In genomic region chr19:25344371-25344770, GRCm38 (mm10) we compare ENCODE assay signal across 15 mouse cellular contexts.
DNase-seq lines count a peak whose midpoint lies in the region; ATAC-seq and TF ChIP-seq lines count a peak whose summit lies in the region.
"Had no signal": no experiment of that assay in that cellular context is flagged by ENCODE, and none has a peak within 500 bp of the region (broad histone marks: within the 10 kb centered on the region; RNA-seq: fewer than 3 reads in every experiment).

No protein-coding gene starts in this region.

- H3K4me1 ChIP-seq in heart, embryonic 12.5 days (replicated peaks): peaks cover 51% of the 10 kb centered on the region
- peaks cover 4% of the 10 kb centered on the region; the same call in 1 of the 2 replicates for H3K4me1 ChIP-seq in lung, embryonic 14.5 days (ENCODE audit: insufficient read depth)
- H3K4me1 ChIP-seq: neural tube, embryonic 12.5 days had no signal

- H3K9ac ChIP-seq in heart, embryonic 12.5 days: 0 out of 2 replicates have a peak overlapping the region, but pooled peaks have one; percentile 44
- no peak overlapping the region for H3K9ac ChIP-seq in lung, embryonic 14.5 days
- H3K9ac ChIP-seq: forebrain, embryonic 15.5 days; liver, postnatal 0 days; neural tube, embryonic 12.5 days had no signal

- WGBS in heart, embryonic 12.5 days: 25% methylated on average over 6 of the region's 6 CpGs
- WGBS in lung, embryonic 14.5 days: 28% methylated on average over 6 of the region's 6 CpGs

- no peaks in the 10 kb centered on the region for H3K36me3 ChIP-seq in heart, embryonic 12.5 days
- no peaks in the 10 kb centered on the region for H3K36me3 ChIP-seq in lung, embryonic 14.5 days (ENCODE audit: insufficient read depth)
- H3K36me3 ChIP-seq: forebrain, embryonic 15.5 days; neural tube, embryonic 12.5 days had no signal

- peak overlapping the region; percentile 63 for H3K4me2 ChIP-seq in heart, embryonic 12.5 days
- H3K4me2 ChIP-seq in lung, embryonic 14.5 days: peak overlapping the region; percentile 53
- H3K4me2 ChIP-seq: neural tube, embryonic 12.5 days had no signal

- ATAC-seq in heart, embryonic 12.5 days (ENCODE audit: insufficient number of reproducible peaks, low FRiP score): no peak
- no peak for ATAC-seq in lung, embryonic 14.5 days (ENCODE audit: insufficient read depth)
- ATAC-seq: activated CD4-positive, CD25-positive, alpha-beta regulatory T cell, adult 4 months; forebrain, embryonic 15.5 days had no signal

- no peaks in the 10 kb centered on the region for H3K27me3 ChIP-seq in heart, embryonic 12.5 days (replicated peaks)
- H3K27me3 ChIP-seq in lung, embryonic 14.5 days (ENCODE audit: insufficient read depth, low read length): no peaks in the 10 kb centered on the region
- H3K27me3 ChIP-seq: CH12.LX; forebrain, embryonic 15.5 days; neural tube, embryonic 12.5 days had no signal

- peak overlapping the region; percentile 29 for H3K4me3 ChIP-seq in heart, embryonic 12.5 days
- H3K4me3 ChIP-seq in lung, embryonic 14.5 days (ENCODE audit: low read depth, low read length): no peak overlapping the region
- H3K4me3 ChIP-seq: forebrain, embryonic 15.5 days; neural tube, embryonic 12.5 days had no signal

- peak; percentile 54 to 68 for DNase-seq in cerebellum, postnatal 10 days
- DNase-seq in cerebellum, adult 8-10 months: no peak
- DNase-seq in heart, postnatal 36 days: no peak
- peak; percentile 50 for DNase-seq in lung, embryonic 14.5 days
- DNase-seq in lung, postnatal 4 days: no peak
- DNase-seq in heart, postnatal 4 days: peak; percentile 43
- DNase-seq in frontal cortex, postnatal 10 days (ENCODE audit: low spot score in 2 of 2): no peak
- DNase-seq: layer of hippocampus, adult 9-11 months; thymus, adult 18-20 months had no signal

- TF ChIP-seq CTCF in lung, embryonic 14.5 days (IDR thresholded peaks at IDR 0.05; ENCODE audit: low read depth): no peak

- intact Hi-C loops in heart, postnatal 36 days (cut with DNase I): loop anchor here (5.0 kb wide), 1 partner anchor 278 kb away; no protein-coding TSS in a partner anchor

- no peaks in the 10 kb centered on the region for H3K9me3 ChIP-seq in heart, embryonic 12.5 days (replicated peaks)
- no peaks in the 10 kb centered on the region for H3K9me3 ChIP-seq in lung, embryonic 14.5 days (ENCODE audit: low read depth, low read length)
- H3K9me3 ChIP-seq: forebrain, embryonic 15.5 days; neural tube, embryonic 12.5 days had no signal

- peak overlapping the region; percentile 81 for H3K27ac ChIP-seq in heart, embryonic 12.5 days (ENCODE audit: poor library complexity, severe bottlenecking)
- no peak overlapping the region for H3K27ac ChIP-seq in lung, embryonic 14.5 days (ENCODE audit: low read depth)
- H3K27ac ChIP-seq: forebrain, embryonic 15.5 days; neural tube, embryonic 12.5 days had no signal

Comparison
In these comparisons a context has a peak if more than half of its experiments do, and no peak if none do; other contexts are left out.
1. DNase-seq: peak in cerebellum, postnatal 10 days (2 of 2), lung, embryonic 14.5 days (single experiment) and heart, postnatal 4 days (single experiment); none in cerebellum, adult 8-10 months (single experiment), heart, postnatal 36 days (0 of 2), lung, postnatal 4 days (0 of 2) and frontal cortex, postnatal 10 days (0 of 2).